Mouse (Mus musculus) stomach, embryonic 16.5 days (tissue): ENCODE data around the gene Car2. TPM values are rescaled to one million over a fixed set of nuclear protein-coding genes. Genes with fewer than 3 reads are reported as not detected.

Source experiments
- ATAC-seq: fragments of 200-750 bp; cut with Nextera tagmentation; 2 replicates; pipeline ENCODE4 v1.8.0; 2017; ENCODE audit warnings: moderate number of reproducible peaks, moderate TSS enrichment; ENCODE audit not compliant: insufficient read depth, low FRiP score
- H3K27ac ChIP-seq: fragments of 300-500 bp; sonication (generic); 2 replicates; pipeline ENCODE4 v1.5.1; 2014; ENCODE audit warnings: low read length
- H3K27me3 ChIP-seq: fragments of 300-500 bp; sonication (generic); 2 replicates; pipeline ENCODE4 v1.6.1; 2014; ENCODE audit warnings: low read length, control low read depth, mixed read lengths; ENCODE audit not compliant: control insufficient read depth, insufficient read depth
- H3K36me3 ChIP-seq: fragments of 300-500 bp; sonication (generic); 2 replicates; pipeline ENCODE4 v1.6.1; 2014; ENCODE audit warnings: low read length; ENCODE audit not compliant: control insufficient read depth, insufficient read depth
- H3K4me1 ChIP-seq: fragments of 300-500 bp; sonication (generic); 2 replicates; pipeline ENCODE4 v1.6.1; 2014; ENCODE audit warnings: low read length, control low read depth, mixed read lengths; ENCODE audit not compliant: control insufficient read depth, insufficient read depth
- H3K4me2 ChIP-seq: fragments of 300-500 bp; sonication (generic); 2 replicates; pipeline ENCODE4 v1.6.1; 2014; ENCODE audit warnings: low read depth, low read length, mixed read lengths
- H3K4me3 ChIP-seq: fragments of 300-500 bp; sonication (generic); replicated peaks from 2 replicates; pipeline ENCODE4 v1.5.1; 2014; ENCODE audit warnings: mild to moderate bottlenecking, low read length
- H3K9ac ChIP-seq: fragments of 300-500 bp; sonication (generic); 2 replicates; pipeline ENCODE4 v1.6.1; 2014; ENCODE audit warnings: low read length
- H3K9me3 ChIP-seq: fragments of 300-500 bp; sonication (generic); replicated peaks from 2 replicates; pipeline ENCODE4 v1.6.1; 2016; ENCODE audit warnings: low read length, control low read depth; ENCODE audit not compliant: control insufficient read depth
- WGBS: fragments of 180-500 bp; shearing (Covaris S2); extraction: QIAGEN DNeasy Blood & Tissue Kit; methylation state at CpG from one replicate; pipeline ENCODE4 v1.1.7; 2014; 5-methylcytosine and 5-hydroxymethylcytosine counted together
- polyA plus RNA-seq: library from polyadenylated mRNA; unstranded; fragments of >200 nt; fragmentation: Nextera tagmentation; extraction: Ambion mirVana; gene quantifications from 2 replicates; pipeline ENCODE4 v1.2.1, GENCODE M21; 2015

Car2 gene
- polyA plus RNA-seq, 1 experiment from 2014 or later: 285 TPM

DNA sequence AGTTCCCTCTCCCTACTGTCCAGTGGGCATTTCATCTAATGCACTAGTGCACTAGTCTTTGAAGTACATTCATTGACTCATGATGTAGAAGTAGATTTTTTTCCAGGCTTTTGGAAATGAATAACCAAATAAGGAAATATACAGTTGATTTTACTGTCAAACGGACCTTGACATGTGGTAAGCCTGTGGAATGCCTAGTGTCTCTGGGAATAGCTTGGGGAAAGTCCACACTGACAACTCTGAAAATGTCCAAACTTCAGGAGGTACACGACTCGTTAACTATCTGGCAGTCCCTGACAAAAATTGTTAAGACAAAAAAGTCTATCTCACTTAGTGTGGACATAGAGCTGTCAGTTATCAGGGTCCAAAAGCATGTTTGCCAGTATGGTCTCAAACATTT, 18.1 kb downstream of the Car2 start:
- no peaks in the 10 kb centered on the region for H3K4me1 ChIP-seq
- ATAC-seq: no peak
- H3K27me3 ChIP-seq: no peaks in the 10 kb centered on the region
- 57% methylated on average over 3 of the region's 3 CpGs for whole genome bisulfite sequencing
- H3K4me3 ChIP-seq: no peak overlapping the region
- H3K4me2 ChIP-seq: no peak overlapping the region
- no peaks in the 10 kb centered on the region for H3K36me3 ChIP-seq
- no peak overlapping the region for H3K27ac ChIP-seq
- H3K9ac ChIP-seq: no peak overlapping the region
- H3K9me3 ChIP-seq: no peaks in the 10 kb centered on the region

DNA sequence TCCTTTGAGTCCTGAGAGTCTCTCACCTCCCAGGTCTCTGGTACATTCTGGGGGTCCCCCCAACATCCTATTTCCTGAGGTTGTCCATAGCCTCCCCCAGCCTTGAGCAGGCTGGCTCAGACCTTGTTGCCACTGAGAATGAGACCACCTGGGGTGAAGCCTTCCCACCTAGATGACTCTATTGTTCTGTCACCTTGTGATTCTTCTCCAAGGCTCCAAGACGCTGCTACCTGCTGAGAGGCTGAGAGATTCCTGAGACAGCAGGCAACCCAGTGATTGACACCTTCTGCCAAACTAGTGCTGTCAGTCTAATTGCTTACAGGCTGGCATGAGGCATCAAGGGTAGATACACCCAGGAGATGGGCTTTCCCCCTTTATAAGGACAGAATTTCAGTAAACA, 21.2 kb downstream of the Car2 start:
- no peaks in the 10 kb centered on the region for H3K9me3 ChIP-seq
- 67% methylated on average over 1 of the region's 1 CpGs for WGBS
- H3K27ac ChIP-seq: no peak overlapping the region
- no peak overlapping the region for H3K4me2 ChIP-seq
- no peaks in the 10 kb centered on the region for H3K36me3 ChIP-seq
- no peak for ATAC-seq
- H3K4me3 ChIP-seq: no peak overlapping the region
- H3K27me3 ChIP-seq: no peaks in the 10 kb centered on the region
- no peaks in the 10 kb centered on the region for H3K4me1 ChIP-seq
- no peak overlapping the region for H3K9ac ChIP-seq

DNA sequence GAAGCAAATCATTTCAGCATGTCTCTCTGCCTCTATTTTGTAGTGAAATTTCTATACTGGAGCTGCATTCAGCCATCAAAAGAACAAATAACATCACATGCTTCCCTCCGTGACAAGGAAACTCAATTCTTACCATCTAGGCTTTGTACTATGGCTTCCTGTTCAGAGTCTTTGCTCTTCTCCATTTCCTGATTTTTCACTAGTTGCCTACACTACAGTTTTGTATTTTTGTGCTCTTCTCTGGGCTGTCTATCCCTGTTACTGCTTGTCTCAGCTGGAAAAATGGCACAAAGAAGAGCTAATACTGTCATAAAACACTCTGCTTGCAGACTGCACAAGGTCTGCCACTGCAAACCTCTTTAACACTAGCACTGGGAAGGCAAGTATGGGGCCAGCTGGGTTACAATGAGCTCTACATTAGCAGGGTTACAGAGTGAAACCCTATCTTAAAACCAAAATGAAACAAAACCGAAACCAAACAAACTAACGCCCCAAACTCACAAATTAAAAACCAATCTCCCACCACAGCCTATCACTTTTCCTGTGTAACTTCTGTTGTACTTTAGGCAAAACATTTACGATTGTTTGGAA, 26.0 kb downstream of the Car2 start:
- H3K9me3 ChIP-seq: no peaks in the 10 kb centered on the region
- H3K4me3 ChIP-seq: no peak overlapping the region
- no peak overlapping the region for H3K9ac ChIP-seq
- no peaks in the 10 kb centered on the region for H3K36me3 ChIP-seq
- H3K4me2 ChIP-seq: no peak overlapping the region
- H3K4me1 ChIP-seq: no peaks in the 10 kb centered on the region
- no peaks in the 10 kb centered on the region for H3K27me3 ChIP-seq
- ATAC-seq: no peak
- 74% methylated on average over 4 of the region's 4 CpGs for WGBS
- H3K27ac ChIP-seq: no peak overlapping the region

DNA sequence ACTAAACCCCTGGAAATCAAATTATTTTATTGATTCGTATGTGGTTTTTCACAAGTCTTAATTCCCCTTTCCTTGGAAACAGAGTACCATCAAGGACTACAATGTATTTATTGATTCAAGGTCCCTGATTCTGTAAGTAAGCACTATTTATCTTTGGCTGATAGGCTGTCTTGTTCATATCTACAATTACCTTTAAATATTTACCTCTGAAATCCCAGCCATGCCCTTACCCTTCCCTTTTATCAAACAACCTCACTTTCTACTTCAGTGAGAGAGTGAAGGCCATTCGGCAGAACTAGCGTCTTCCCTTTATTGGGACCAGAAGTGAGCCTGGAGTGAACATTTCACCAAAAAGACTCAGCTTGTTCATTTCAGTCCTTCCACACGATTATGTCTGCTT, 27.7 kb downstream of the Car2 start:
- Histone ChIP-seq H3K4me2 (no peak overlapping the region), H3K9me3 (no peaks in the 10 kb centered on the region), H3K4me3 (no peak overlapping the region), H3K27ac (no peak overlapping the region), H3K4me1 (no peaks in the 10 kb centered on the region), H3K36me3 (no peaks in the 10 kb centered on the region), H3K9ac (no peak overlapping the region), H3K27me3 (no peaks in the 10 kb centered on the region)
- whole genome bisulfite sequencing: 47% methylated on average over 4 of the region's 4 CpGs
- 0 out of 2 replicates have a peak, but pooled peaks have one; percentile 21 for ATAC-seq

DNA sequence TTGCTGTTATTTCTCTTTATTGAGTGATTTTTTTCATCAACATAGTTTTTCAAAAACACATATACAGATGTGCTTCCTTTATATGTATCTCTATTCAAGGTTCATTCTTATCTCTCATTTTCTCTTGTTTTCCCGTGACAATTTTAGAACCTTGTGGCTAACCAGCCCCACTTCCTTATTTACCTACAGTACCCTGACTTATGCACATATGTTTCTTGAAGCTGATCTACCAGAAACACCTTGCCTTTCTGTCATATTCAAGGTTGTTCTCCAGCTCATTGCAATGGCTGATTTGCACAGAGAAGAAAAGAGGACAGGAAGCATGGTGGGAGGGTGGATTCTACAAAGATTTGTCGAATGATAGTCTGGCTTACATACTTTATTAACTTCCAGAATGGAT, 29.3 kb downstream of the Car2 start:
- Histone ChIP-seq H3K4me2 (no peak overlapping the region), H3K27ac (no peak overlapping the region), H3K4me1 (no peaks in the 10 kb centered on the region), H3K4me3 (no peak overlapping the region), H3K27me3 (no peaks in the 10 kb centered on the region), H3K9ac (no peak overlapping the region), H3K36me3 (no peaks in the 10 kb centered on the region), H3K9me3 (no peaks in the 10 kb centered on the region)
- no peak for ATAC-seq
- WGBS: 83% methylated on average over 2 of the region's 2 CpGs

DNA sequence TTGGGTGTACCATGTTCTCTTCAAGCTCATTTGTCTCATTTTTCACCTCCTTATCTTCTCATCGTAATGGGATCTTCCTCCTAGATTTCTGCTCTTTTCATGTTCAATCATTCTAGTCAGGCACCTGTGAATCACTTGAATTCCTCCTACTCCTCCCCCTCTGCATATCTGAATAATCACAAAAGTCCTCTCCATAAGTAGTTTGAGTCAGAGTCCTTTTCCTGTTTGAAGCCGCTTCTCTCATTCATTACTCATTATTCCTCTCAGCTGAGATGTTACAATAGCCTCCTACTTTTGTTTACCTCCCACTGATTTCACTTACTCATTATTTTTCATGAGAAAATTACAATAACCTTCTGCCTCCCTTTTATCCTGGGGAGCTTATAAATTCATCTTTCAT, 31.2 kb downstream of the Car2 start:
- no peak overlapping the region for H3K4me3 ChIP-seq
- no peak overlapping the region for H3K27ac ChIP-seq
- H3K9ac ChIP-seq: no peak overlapping the region
- no peaks in the 10 kb centered on the region for H3K27me3 ChIP-seq
- 66% methylated on average over 2 of the region's 2 CpGs for WGBS
- H3K4me2 ChIP-seq: no peak overlapping the region
- no peaks in the 10 kb centered on the region for H3K36me3 ChIP-seq
- no peaks in the 10 kb centered on the region for H3K9me3 ChIP-seq
- ATAC-seq: no peak
- H3K4me1 ChIP-seq: no peaks in the 10 kb centered on the region

DNA sequence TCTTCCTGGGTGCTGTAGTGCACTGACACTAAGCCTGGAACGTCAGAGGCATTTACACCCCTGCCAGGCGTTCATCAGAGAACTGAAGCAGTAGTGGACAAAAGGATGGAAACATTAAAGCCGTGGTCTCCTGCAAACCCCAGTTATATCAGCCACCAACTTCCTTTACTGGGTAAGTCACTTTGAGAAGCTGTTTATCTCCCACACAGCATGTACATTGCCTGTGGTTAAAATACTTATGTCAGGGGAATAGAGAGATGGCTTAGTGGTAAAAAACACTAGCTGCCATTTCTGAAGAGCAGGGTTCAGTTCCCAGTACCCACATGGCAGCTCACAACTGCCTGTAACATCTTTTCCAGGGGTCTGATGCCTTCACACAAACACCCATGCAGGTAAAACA, 58.6 kb downstream of the Car2 start:
- no peaks in the 10 kb centered on the region for H3K36me3 ChIP-seq
- WGBS: 80% methylated on average over 3 of the region's 3 CpGs
- no peaks in the 10 kb centered on the region for H3K4me1 ChIP-seq
- no peak overlapping the region for H3K9ac ChIP-seq
- no peaks in the 10 kb centered on the region for H3K9me3 ChIP-seq
- H3K27ac ChIP-seq: no peak overlapping the region
- H3K4me3 ChIP-seq: no peak overlapping the region
- H3K27me3 ChIP-seq: no peaks in the 10 kb centered on the region
- ATAC-seq: no peak
- no peak overlapping the region for H3K4me2 ChIP-seq

DNA sequence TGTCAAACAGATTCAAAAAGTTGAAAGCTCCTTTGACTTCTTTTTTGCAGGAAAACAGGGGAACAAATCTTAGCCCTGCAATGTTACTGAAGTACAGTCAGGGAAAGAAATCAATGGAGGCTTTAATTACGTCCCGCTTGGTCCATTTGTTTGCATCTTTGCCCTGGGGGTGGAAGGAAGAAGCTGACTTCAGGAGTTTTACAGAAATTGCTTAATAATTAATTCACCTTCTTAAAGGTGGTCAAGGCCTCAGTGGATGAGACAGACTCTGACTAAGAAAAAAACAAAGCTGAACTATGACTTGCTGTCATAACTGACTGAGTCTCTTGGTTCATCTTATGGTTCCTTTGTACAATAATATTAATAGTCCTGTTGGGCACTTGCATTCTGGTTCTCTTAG, 59.6 kb downstream of the Car2 start:
- Histone ChIP-seq H3K4me1 (no peaks in the 10 kb centered on the region), H3K9ac (no peak overlapping the region), H3K27me3 (no peaks in the 10 kb centered on the region), H3K9me3 (no peaks in the 10 kb centered on the region), H3K36me3 (no peaks in the 10 kb centered on the region), H3K4me2 (no peak overlapping the region), H3K4me3 (no peak overlapping the region), H3K27ac (no peak overlapping the region)
- 91% methylated on average over 2 of the region's 2 CpGs for WGBS
- ATAC-seq: no peak

DNA sequence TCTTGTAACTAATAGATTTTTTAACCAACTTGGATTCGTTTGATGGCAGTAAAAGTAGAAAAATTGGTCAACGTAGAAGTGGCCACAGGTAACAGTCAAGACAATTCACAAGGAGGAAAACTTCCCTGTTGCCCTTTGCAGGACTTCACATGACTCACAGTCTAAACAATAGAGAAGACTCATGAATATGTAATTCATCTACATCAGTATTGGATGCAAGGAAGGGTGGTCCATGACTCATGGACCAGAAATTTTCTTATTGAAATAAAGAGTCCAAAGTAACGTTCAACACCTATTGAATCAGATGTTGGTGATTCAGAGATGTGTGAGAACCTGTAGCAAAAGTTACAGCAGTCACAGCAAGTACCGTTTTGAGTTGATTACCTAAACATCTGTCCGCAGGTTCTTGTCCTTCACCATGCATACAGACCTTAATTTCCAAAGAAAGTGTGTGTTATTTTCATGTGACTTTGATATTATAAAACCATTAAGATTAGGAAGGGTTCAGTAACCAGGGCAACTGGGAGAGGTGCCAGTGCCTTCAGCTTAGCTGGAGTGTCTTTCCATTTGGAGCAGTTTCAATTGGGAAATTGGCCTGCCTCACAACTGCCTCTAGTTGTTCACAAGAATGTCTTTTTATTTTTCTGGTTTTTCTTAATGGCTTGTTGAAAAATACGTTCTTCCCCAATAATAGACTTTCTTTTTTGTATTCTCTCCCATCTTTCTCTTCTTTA, 62.2 kb downstream of the Car2 start:
- no peak for ATAC-seq
- Histone ChIP-seq H3K4me2 (no peak overlapping the region), H3K27me3 (no peaks in the 10 kb centered on the region), H3K9me3 (no peaks in the 10 kb centered on the region), H3K4me1 (no peaks in the 10 kb centered on the region), H3K4me3 (no peak overlapping the region), H3K36me3 (no peaks in the 10 kb centered on the region), H3K27ac (no peak overlapping the region), H3K9ac (no peak overlapping the region)
- 72% methylated on average over 6 of the region's 6 CpGs for WGBS
